In genomic region chr12:81630520-81630914, GRCm38 (mm10) we compare ENCODE assay signal across 8 mouse cellular contexts. TPM values are rescaled to one million over a fixed set of nuclear protein-coding genes. Genes with fewer than 3 reads are reported as not detected.
DNase-seq lines count a peak whose midpoint lies in the region; ATAC-seq lines count a peak whose summit lies in the region.

No protein-coding gene starts in this region.

- H3K9ac ChIP-seq in hindbrain, embryonic 14.5 days, result peak overlapping the region; percentile 87
- H3K9ac ChIP-seq in midbrain, embryonic 13.5 days (replicated peaks), result peak overlapping the region; percentile 88

- no peaks in the 10 kb centered on the region for H3K9me3 ChIP-seq in hindbrain, embryonic 14.5 days (ENCODE audit: control insufficient read depth, low read length)
- H3K9me3 ChIP-seq in limb, embryonic 10.5 days (replicated peaks), result no peaks in the 10 kb centered on the region
- H3K9me3 ChIP-seq in midbrain, embryonic 13.5 days, result no peaks in the 10 kb centered on the region

- no peaks in the 10 kb centered on the region for H3K36me3 ChIP-seq in hindbrain, embryonic 14.5 days (replicated peaks; ENCODE audit: control insufficient read depth, insufficient read depth)
- no peaks in the 10 kb centered on the region for H3K36me3 ChIP-seq in limb, embryonic 10.5 days
- H3K36me3 ChIP-seq in midbrain, embryonic 13.5 days, result no peaks in the 10 kb centered on the region

- DNase-seq in R1 (ENCODE audit: low read depth, low spot score), result peak; percentile 83
- DNase-seq in cerebellum, adult 8-10 months, result peak; percentile 76
- peak; percentile 47 to 50 for DNase-seq in frontal cortex, postnatal 10 days (ENCODE audit: low spot score in 2 of 2)
- peak; percentile 73 for DNase-seq in hindbrain, embryonic 14.5 days (ENCODE audit: low spot score)
- peak; percentile 43 for DNase-seq in limb, embryonic 10.5 days (ENCODE audit: low spot score)
- DNase-seq in urinary bladder, postnatal 36 days (ENCODE audit: low spot score in 2 of 2), result peak; percentile 58 to 67
- DNase-seq in thymus, postnatal 36 days, result no peak

- H3K4me1 ChIP-seq in hindbrain, embryonic 14.5 days (replicated peaks; ENCODE audit: control insufficient read depth, insufficient read depth, low read length), result peaks cover 15% of the 10 kb centered on the region
- H3K4me1 ChIP-seq in limb, embryonic 10.5 days, result peaks cover 17% of the 10 kb centered on the region
- H3K4me1 ChIP-seq in midbrain, embryonic 13.5 days (replicated peaks), result peaks cover 23% of the 10 kb centered on the region

- under 1% methylated on average over 16 of the region's 16 CpGs for WGBS in hindbrain, embryonic 14.5 days
- 2% methylated on average over 16 of the region's 16 CpGs for WGBS in limb, embryonic 10.5 days
- WGBS in midbrain, embryonic 13.5 days, result under 1% methylated on average over 16 of the region's 16 CpGs

- H3K4me2 ChIP-seq in hindbrain, embryonic 14.5 days (replicated peaks), result peak overlapping the region; percentile 65
- peak overlapping the region; percentile 90 for H3K4me2 ChIP-seq in midbrain, embryonic 13.5 days (replicated peaks)

- peak overlapping the region; percentile 56 for H3K4me3 ChIP-seq in hindbrain, embryonic 14.5 days (replicated peaks; ENCODE audit: low read length)
- peak overlapping the region; percentile 66 for H3K4me3 ChIP-seq in limb, embryonic 10.5 days
- H3K4me3 ChIP-seq in midbrain, embryonic 13.5 days (replicated peaks), result peak overlapping the region; percentile 72

- H3K27ac ChIP-seq in hindbrain, embryonic 14.5 days, result peak overlapping the region; percentile 95
- H3K27ac ChIP-seq in limb, embryonic 10.5 days, result no peak overlapping the region
- peak overlapping the region; percentile 95 for H3K27ac ChIP-seq in midbrain, embryonic 13.5 days

- peak; percentile 75 for ATAC-seq in hindbrain, embryonic 14.5 days (ENCODE audit: low FRiP score)
- ATAC-seq in midbrain, embryonic 13.5 days, result peak; percentile 82

- no peaks in the 10 kb centered on the region for H3K27me3 ChIP-seq in hindbrain, embryonic 14.5 days (ENCODE audit: control insufficient read depth, insufficient read depth, low read length)
- H3K27me3 ChIP-seq in limb, embryonic 10.5 days (ENCODE audit: low read depth, poor library complexity, severe bottlenecking), result peaks cover 88% of the 10 kb centered on the region
- peaks cover 13% of the 10 kb centered on the region for H3K27me3 ChIP-seq in midbrain, embryonic 13.5 days

RNA-seq across cellular contexts. Expression of gene Ttc9, which starts 0.5 kb away (rescaled TPM):
- polyA plus RNA-seq in hindbrain, embryonic 14.5 days (2014; fragmentation: Nextera tagmentation; extraction: Ambion mirVana), result 13.0 and 17.5 TPM in 2 replicates
- polyA plus RNA-seq in limb, embryonic 10.5 days (2016; fragmentation: Nextera tagmentation; extraction: Ambion mirVana), result 0.69 and 0.73 TPM in 2 replicates
- 6.5 and 6.9 TPM in 2 replicates for polyA plus RNA-seq in midbrain, embryonic 13.5 days (2015; fragmentation: Nextera tagmentation; extraction: Ambion mirVana)

RNA-seq across cellular contexts. Expression of gene Med6, which starts 35.7 kb away (rescaled TPM):
- polyA plus RNA-seq in hindbrain, embryonic 14.5 days (2014; fragmentation: Nextera tagmentation; extraction: Ambion mirVana), result 39.4 and 45.7 TPM in 2 replicates
- 91.4 and 93.6 TPM in 2 replicates for polyA plus RNA-seq in limb, embryonic 10.5 days (2016; fragmentation: Nextera tagmentation; extraction: Ambion mirVana)
- polyA plus RNA-seq in midbrain, embryonic 13.5 days (2015; fragmentation: Nextera tagmentation; extraction: Ambion mirVana), result 58.6 and 64.0 TPM in 2 replicates

Comparison
In these comparisons a context has a peak if more than half of its experiments do, and no peak if none do; other contexts are left out.
1. DNase-seq: peak in R1 (single experiment), cerebellum, adult 8-10 months (single experiment), frontal cortex, postnatal 10 days (2 of 2), hindbrain, embryonic 14.5 days (single experiment), limb, embryonic 10.5 days (single experiment) and urinary bladder, postnatal 36 days (2 of 2); none in thymus, postnatal 36 days (0 of 2).
2. Peak in every context shown above with its lines, with median percentiles within 50 percentile points of each other: H3K4me3 ChIP-seq.